Mouse (Mus musculus): ENCODE data around the gene Adcy4.

- TF ChIP-seq CTCF (IDR thresholded peaks at IDR 0.05; ENCODE audit: low read depth, low read length) = no peak
- no peak for TF ChIP-seq POLR2AphosphoS5 (IDR thresholded peaks at IDR 0.05; ENCODE audit: insufficient replicate concordance, low read depth, low read length)
- TF ChIP-seq GATA1 (IDR thresholded peaks at IDR 0.05; ENCODE audit: borderline replicate concordance, low read length) = no peak
- no peak for TF ChIP-seq TAL1 (conservative IDR thresholded peaks at IDR 0.05; ENCODE audit: low read depth, low read length)
- TF ChIP-seq GATA2 (IDR thresholded peaks at IDR 0.05; ENCODE audit: borderline replicate concordance, low read depth, low read length) = no peak
These were observed 50.0 kb downstream of the Adcy4 start for GRCm38 (mm10) chr14:55733889-55734288.
